Mouse (Mus musculus): ENCODE measurements at regions not wholly inside any gene's neighbourhood (a gene's known extent, or its start where the extent isn't known, plus 50 kb on each side); places are given as distances from the start of the nearest gene placed in this dataset.
"Not testable (repeated sequence)": the region's sequence is repeated elsewhere in the genome, so short reads cannot be mapped to it uniquely, and the experiment has no call there.

- no peak for DNase-seq (ENCODE audit: extremely low spot score, low spot score)
Observed at GRCm38 (mm10) chr6:37618990-37619389, 89.0 kb downstream of the Akr1d1 start.

- DNase-seq (ENCODE audit: extremely low spot score, low spot score), result no peak
Observed at GRCm38 (mm10) chr6:37621364-37622029, 91.5 kb downstream of the Akr1d1 start.

- no peak for DNase-seq (ENCODE audit: extremely low spot score, low spot score)
Observed at GRCm38 (mm10) chr6:37622273-37622672, 92.3 kb downstream of the Akr1d1 start.

GRCm38 (mm10) chr6:37627206-37627605 lies 97.2 kb downstream of the Akr1d1 start:
- DNase-seq (ENCODE audit: extremely low spot score, low spot score), result no peak

GRCm38 (mm10) chr6:37633948-37634347 lies 104.0 kb downstream of the Akr1d1 start:
- DNase-seq (ENCODE audit: extremely low spot score, low spot score), result no peak

- no peak for DNase-seq (ENCODE audit: extremely low spot score, low spot score)
Observed at GRCm38 (mm10) chr6:37642066-37642465, 112.1 kb downstream of the Akr1d1 start.

- peak; percentile 29 for DNase-seq (ENCODE audit: extremely low spot score, low spot score)
Observed at GRCm38 (mm10) chr6:37642701-37643121, 112.7 kb downstream of the Akr1d1 start.

GRCm38 (mm10) chr6:37643176-37643575 lies 113.2 kb downstream of the Akr1d1 start:
- DNase-seq (ENCODE audit: extremely low spot score, low spot score), result no peak

GRCm38 (mm10) chr6:37643718-37644117 lies 113.7 kb downstream of the Akr1d1 start:
- peak; percentile 19 for DNase-seq (ENCODE audit: extremely low spot score, low spot score)

- peak; percentile 63 for DNase-seq (ENCODE audit: extremely low spot score, low spot score)
Observed at GRCm38 (mm10) chr6:37645551-37645950, 115.6 kb downstream of the Akr1d1 start.

- DNase-seq (ENCODE audit: extremely low spot score, low spot score), result not testable (repeated sequence)
Observed at GRCm38 (mm10) chr6:37657300-37657699, 127.3 kb downstream of the Akr1d1 start.

GRCm38 (mm10) chr6:37658021-37658650 lies 128.2 kb downstream of the Akr1d1 start:
- DNase-seq (ENCODE audit: extremely low spot score, low spot score), result peak; percentile 30

GRCm38 (mm10) chr6:37662747-37663146 lies 132.8 kb downstream of the Akr1d1 start:
- peak; percentile 20 for DNase-seq (ENCODE audit: extremely low spot score, low spot score)

GRCm38 (mm10) chr6:37665576-37665975 lies 135.6 kb downstream of the Akr1d1 start:
- DNase-seq (ENCODE audit: extremely low spot score, low spot score), result no peak

- DNase-seq (ENCODE audit: extremely low spot score, low spot score), result no peak
Observed at GRCm38 (mm10) chr6:37669407-37669806, 139.4 kb downstream of the Akr1d1 start.

- no peak for DNase-seq (ENCODE audit: extremely low spot score, low spot score)
Observed at GRCm38 (mm10) chr6:37670701-37671100, 140.7 kb downstream of the Akr1d1 start.

- DNase-seq (ENCODE audit: extremely low spot score, low spot score), result no peak
Observed at GRCm38 (mm10) chr6:37679871-37680270, 149.9 kb downstream of the Akr1d1 start.

- not testable (repeated sequence) for DNase-seq (ENCODE audit: extremely low spot score, low spot score)
Observed at GRCm38 (mm10) chr6:37681331-37681730, 151.4 kb downstream of the Akr1d1 start.

GRCm38 (mm10) chr6:37686094-37686493 lies 156.1 kb downstream of the Akr1d1 start:
- no peak for DNase-seq (ENCODE audit: extremely low spot score, low spot score)

- no peak for DNase-seq (ENCODE audit: extremely low spot score, low spot score)
Observed at GRCm38 (mm10) chr6:37688866-37689617, 159.1 kb downstream of the Akr1d1 start.

- no peak for DNase-seq (ENCODE audit: extremely low spot score, low spot score)
Observed at GRCm38 (mm10) chr6:37689696-37690095, 159.7 kb downstream of the Akr1d1 start.

- DNase-seq (ENCODE audit: extremely low spot score, low spot score), result no peak
Observed at GRCm38 (mm10) chr6:37691976-37692644, 162.1 kb downstream of the Akr1d1 start.
